Mouse (Mus musculus): Measurements from ENCODE around the gene Terf2.

Terf2 gene

DNA sequence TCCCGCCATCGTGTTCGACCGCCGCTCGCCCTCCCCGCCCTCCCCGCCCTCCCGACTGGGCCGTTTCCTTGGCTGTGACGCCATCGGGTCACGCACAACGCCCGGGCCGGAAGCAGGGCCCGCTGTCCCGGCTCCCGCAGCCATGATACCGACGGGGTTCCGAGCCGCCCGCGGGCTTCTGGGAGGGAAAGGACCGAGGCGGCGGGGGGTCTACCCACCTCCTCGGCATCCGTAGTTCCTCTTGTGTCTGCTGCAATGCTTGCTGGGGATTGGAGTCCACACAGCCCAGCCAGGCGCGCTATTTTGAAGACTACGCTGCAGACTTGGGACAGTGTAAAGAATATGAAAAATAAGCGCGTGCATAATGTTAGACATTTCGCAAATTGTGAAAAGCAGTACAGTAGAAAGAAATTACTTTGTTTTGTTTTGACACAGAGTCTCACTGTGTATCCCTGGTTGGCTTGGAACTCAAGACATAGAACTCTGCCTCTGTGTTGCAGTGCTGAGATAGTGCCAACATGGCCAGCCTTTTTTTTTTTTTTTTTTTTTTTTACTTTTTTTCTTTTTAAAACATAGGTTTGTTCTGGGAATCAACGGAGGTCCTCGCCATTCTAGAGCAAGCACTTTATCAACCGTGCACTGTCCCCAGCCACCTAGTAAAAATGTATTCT, at the start of gene Terf2:
TSS of gene Terf2 (minus strand) at position 182 of the 671 bp plus-strand sequence.
- DNase-seq (ENCODE audit: low spot score in 2 of 2), result peak; percentile 94 to 98

DNA sequence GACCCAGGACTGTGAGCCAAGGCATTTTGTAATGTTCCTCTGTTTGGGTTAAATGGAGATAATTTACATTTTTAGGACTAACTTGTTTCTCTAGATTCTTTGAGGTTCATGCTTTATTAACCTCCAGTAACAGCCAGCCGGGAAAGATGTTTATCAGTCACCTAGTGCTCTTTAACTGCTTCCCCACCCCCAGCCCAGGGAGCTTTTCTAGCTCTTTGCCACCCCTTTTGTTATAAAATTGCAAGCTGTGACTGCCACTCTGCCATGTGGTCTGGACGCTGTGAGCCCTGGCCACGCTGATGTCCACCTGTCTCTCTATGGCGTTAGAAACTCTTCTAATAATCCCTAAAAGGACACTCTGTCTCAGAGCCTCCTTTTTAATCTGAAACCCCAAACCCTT, 47.2 kb upstream of the Terf2 start:
- no peak for DNase-seq (ENCODE audit: low spot score in 2 of 2)

- no peak for DNase-seq (ENCODE audit: low spot score in 2 of 2)
Observed at GRCm38 (mm10) chr8:107142539-107142938, 46.2 kb upstream of the Terf2 start.

- DNase-seq (ENCODE audit: low spot score in 2 of 2), result no peak
Observed at GRCm38 (mm10) chr8:107139704-107140470, 43.5 kb upstream of the Terf2 start.

GRCm38 (mm10) chr8:107138338-107138737, 42.0 kb upstream of the Terf2 start:
- no peak for DNase-seq (ENCODE audit: low spot score in 2 of 2)

- no peak for DNase-seq (ENCODE audit: low spot score in 2 of 2)
Observed at GRCm38 (mm10) chr8:107137591-107137990, 41.2 kb upstream of the Terf2 start.

GRCm38 (mm10) chr8:107136003-107136612, 39.8 kb upstream of the Terf2 start:
- no peak for DNase-seq (ENCODE audit: low spot score in 2 of 2)

- no peak for DNase-seq (ENCODE audit: low spot score in 2 of 2)
Observed at GRCm38 (mm10) chr8:107133881-107134280, 37.5 kb upstream of the Terf2 start.

DNA sequence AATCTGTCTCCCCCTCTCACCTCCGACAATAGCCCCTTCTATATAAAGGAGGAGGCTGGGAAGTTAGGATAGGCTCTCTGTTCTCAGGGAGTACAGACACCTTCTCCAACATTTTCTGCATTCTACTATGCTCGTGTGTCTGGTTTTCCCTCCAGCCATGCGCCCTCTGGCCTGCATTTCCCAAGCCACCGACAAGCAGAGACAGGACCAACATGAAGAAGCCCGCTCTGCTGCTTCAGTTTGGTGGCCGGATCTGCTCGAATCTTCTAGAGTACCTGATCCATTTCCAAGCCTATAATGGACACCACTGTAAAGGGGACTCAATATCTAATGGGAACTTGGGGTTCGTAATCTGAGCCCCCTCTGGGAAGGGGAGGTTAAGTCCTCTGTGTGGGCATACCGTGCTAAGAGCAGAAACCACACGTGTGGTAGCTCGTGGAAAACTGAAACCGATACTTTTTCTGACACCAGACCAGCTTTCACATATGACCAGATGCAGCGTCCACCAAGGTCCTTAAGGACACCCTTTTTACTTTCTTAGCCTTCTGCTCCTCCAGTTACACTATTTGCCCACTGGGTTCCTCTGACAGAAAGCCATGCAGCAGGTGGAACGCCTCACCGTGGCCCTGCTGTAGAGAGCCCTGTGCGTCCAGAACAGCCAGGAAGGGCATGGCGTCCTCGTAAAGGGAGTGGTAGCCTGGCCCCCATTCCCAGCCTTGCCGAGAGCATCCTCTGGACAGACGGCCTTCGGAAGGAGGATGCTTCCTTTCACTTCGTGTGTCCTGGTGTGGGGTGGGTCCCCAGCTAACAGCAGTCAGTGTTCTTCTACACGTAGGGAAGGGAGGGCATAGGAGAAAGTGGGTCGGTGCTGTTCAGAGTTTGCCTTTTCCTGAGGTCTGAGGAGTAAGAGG, 36.5 kb upstream of the Terf2 start:
- DNase-seq (ENCODE audit: low spot score in 2 of 2), result no peak

- no peak for DNase-seq (ENCODE audit: low spot score in 2 of 2)
Observed at GRCm38 (mm10) chr8:107130028-107130427, 33.7 kb upstream of the Terf2 start.

DNA sequence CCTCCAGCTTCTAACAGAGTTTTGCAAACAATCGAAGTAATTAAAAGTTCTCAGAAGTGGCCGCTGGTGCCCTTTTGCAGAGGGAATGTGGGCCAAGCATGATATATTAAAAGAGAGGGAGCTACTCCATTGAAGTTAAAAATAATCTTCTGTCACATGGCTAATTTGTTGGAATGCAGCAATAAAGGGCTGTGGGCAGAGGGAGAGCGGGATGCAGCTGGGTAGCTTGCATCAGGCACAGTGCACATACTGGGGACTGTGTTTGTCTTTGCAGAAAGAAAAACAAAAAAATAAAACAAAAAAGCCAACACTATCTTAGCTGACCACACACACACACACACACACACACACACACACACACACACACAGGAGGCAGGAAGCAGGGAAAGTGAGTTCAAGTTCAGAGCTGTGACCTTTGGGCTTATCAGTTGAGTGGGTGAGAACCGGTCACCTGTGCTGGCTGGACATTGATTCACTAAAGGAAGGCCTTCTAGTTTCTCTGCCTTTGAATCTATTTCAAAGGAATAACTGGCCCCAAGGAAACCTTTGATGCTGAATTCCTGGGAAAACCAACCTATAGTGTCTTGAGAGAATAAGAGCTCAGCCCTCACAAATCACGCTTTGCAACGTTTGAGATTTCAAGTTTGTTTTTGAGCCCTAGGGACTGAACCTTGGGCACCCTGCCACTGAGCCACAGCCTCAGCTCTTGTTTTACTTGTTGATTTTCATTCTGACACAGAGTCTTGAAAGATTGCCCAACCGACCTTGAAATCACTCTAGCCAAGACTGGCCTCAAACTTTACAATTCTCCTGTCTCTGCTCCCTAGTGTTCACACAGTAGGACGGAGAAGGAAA, 33.1 kb upstream of the Terf2 start:
- no peak for DNase-seq (ENCODE audit: low spot score in 2 of 2)

DNA sequence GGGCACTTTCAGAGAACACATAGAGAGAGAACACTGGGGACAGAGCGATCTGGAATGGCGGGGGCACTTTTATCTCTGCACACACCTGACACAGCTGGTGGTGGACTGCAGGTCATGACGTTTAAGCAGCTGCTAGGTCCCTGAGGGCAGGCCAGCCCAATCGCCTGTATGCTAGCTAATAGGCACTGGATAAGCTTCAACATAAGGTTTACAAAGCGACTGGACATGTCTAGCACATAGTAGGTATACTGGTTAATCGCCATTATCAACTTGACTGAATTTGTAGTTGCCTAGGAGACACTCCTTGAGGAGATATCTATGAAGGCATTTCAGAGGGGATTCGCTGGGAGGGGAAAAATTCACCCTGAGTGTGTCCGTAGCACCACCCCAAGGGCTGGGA, 28.0 kb upstream of the Terf2 start:
- DNase-seq (ENCODE audit: low spot score in 2 of 2), result no peak

DNA sequence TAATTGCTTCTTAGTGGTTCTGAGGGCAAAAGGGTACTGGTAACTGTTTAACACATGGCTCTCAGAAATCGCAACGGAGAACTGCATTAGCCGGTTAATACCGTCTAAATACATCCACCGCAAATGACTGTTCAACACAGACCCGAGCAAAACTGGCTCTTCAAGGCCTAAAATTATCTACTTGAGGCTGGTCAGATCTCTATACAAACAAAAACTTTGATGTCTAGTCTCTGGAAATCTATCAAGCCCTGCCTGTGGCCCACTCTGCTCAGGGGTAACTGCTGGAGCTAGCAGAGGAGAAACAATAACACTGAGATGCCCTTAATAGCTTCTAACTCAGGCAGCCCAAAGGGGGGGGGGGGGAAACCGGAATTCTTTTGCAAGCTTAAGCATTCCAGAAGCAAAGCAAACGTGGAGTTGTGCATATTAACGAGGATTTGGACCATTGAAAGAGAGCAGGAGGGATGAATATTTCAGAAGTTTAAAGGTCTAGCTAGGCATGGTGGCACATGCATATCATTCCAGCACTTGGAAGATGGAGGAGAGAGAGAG, 26.8 kb upstream of the Terf2 start:
- DNase-seq (ENCODE audit: low spot score in 2 of 2), result no peak

GRCm38 (mm10) chr8:107121681-107122291, 25.4 kb upstream of the Terf2 start:
- DNase-seq (ENCODE audit: low spot score in 2 of 2), result no peak

DNA sequence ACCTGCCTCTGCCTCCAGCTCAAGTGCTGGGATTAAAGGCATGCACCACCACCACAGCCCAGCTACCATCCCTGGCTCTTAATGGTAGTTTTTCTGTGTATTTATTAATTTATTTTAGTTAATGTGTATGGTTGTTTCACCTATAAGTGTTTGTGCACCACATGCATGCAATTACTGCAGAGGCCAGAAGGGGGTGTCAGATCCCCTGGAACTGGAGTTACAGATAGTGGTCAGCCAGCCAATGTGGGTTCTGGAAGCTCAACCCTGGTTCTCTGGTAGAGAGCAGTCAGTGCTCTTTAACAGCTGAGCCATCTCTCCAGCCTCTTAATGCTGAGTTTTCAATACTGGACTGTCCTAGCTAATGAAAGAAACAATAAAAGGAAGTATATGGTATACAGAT, 24.5 kb upstream of the Terf2 start:
- no peak for DNase-seq (ENCODE audit: low spot score in 2 of 2)

DNA sequence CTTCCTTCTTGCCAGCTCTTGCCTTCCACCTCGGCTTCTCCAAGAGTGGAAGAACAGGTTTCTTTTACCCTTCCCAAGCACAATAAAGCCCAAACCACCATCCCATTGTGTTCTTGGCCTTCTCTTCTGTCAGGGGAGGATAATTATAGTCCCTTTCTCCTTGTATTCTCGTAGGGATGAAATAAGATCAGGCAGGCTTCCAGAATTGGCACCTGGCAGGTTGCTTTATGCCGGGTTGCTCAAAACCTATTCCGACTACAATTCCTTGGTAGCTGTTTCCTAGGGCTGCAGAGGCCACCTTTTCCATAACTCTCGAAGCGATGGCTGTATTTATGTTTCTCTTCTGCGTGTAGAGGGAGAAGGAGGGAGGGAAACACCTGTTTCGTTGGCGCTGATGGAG, 23.1 kb upstream of the Terf2 start:
- DNase-seq (ENCODE audit: low spot score in 2 of 2), result no peak

DNA sequence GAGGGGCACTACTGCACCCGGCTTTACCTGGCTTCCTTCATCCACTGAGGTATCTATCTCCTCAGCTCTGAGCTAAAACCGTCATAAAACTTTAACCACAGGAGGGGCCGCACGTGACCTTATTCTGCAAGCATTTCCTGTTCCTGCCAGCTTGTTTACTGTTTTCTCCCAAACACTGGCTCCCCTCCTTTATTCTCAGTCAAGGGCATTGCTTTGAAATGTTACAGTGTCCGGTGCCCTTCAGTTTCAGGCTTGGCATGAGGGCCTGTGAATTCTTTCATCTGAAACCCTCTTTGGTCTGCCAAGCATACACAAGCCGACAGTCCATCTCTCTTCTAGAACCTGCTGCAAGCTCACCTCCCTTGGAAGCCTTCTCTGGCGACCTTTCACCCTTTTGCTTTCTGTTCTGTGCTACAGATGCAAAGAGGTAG, 22.5 kb upstream of the Terf2 start:
- DNase-seq (ENCODE audit: low spot score in 2 of 2), result no peak

- DNase-seq (ENCODE audit: low spot score in 2 of 2), result no peak
Observed at GRCm38 (mm10) chr8:107117019-107117418, 20.7 kb upstream of the Terf2 start.

GRCm38 (mm10) chr8:107116023-107116422, 19.7 kb upstream of the Terf2 start:
- DNase-seq (ENCODE audit: low spot score in 2 of 2), result peak; percentile 62 to 76

DNA sequence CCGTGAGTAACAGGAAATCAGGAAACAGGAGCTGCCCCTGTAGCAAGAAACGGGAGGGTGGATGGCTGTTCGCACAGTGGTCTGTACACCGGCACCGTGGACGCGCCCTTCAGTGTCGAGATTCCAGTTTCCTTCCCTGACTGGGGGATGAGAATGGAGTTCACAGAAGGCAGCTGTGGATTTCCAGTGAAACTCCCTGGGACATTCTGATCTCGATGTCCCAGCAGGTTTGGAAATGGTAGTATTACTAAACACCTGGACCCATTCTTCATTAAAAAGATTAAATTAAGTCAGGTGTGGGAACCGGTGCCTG, 18.6 kb upstream of the Terf2 start:
- no peak for DNase-seq (ENCODE audit: low spot score in 2 of 2)

Data from cerebellum, postnatal 4 days (tissue).